Mouse (Mus musculus) C2C12 (cell line): ENCODE measurements around the gene Gpx8.

ENCODE experiments used
- CTCF ChIP-seq: IDR thresholded peaks from one replicate; pipeline ENCODE4 v1.5.1; 2011; ENCODE audit not compliant: control insufficient read depth, insufficient read depth, insufficient read length
- USF1 ChIP-seq: IDR thresholded peaks from one replicate; pipeline ENCODE4 v1.6.1; 2011; ENCODE audit warnings: low read depth, mild to moderate bottlenecking, control low read depth, moderate library complexity

DNA sequence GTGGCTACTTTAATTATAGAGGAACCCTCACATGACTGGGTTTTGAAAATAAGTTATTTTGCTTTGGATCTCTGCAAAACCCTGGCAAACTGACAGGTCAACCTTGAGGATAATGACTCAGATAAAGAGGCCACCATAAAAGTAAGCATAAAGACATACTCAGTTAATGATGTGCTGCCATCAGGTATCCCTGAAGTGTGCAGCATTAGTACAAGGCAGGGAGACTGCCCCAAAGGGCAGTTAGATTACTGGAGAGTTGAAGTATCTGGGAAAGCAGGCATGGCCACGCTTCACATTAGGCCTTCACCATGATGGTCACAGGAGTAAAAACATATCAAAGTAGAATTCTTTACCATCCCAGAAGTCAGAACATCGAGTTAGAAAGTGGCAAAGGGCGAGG, 1.3 kb downstream of the Gpx8 start:
- TF ChIP-seq CTCF (no peak), USF1 (no peak)
